Mouse (Mus musculus): Measurements from ENCODE around the gene Rnf24.

DNA sequence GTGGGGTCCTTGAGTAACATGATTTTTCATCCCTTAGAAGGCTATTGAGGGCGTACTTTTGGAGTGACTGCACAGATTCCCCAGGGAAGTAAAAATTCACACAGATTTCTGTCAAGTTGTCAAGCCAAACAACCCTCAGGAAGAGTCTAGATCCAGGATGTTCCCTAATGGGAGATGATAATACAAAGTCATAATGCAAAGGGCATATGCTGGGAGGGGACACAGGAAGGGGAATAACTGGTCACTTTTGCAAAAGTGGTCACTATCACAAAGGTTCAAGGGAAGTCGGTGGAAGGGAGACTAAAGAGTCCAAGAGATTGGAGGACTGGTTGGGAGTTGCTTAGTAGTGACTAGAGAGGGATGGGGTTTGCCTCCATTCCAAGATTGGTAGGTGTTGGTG lies 48.2 kb upstream of the Rnf24 start:
- no peak for TF ChIP-seq POLR2A (IDR thresholded peaks at IDR 0.05; ENCODE audit: extremely low read depth, insufficient read depth, low read length)
- no peak for TF ChIP-seq CTCF (IDR thresholded peaks at IDR 0.05; ENCODE audit: low read depth, low read length)
